Mouse (Mus musculus): ENCODE results near the gene Dennd6a. TPM values are rescaled to one million over a fixed set of nuclear protein-coding genes. Genes with fewer than 3 reads are reported as not detected.

The Dennd6a gene
- polyA plus RNA-seq, 1 experiment = 0.22 TPM

GRCm38 (mm10) chr14:26651901-26652300 lies 78.2 kb downstream of the Dennd6a start:
- no peak for TF ChIP-seq GATA1 (IDR thresholded peaks at IDR 0.05; ENCODE audit: low read length)
- no peak for TF ChIP-seq TAL1 (IDR thresholded peaks at IDR 0.05; ENCODE audit: low read length)
- H3K4me3 ChIP-seq (replicated peaks) = no peak overlapping the region
- peaks cover 73% of the 10 kb centered on the region for H3K36me3 ChIP-seq (ENCODE audit: control insufficient read depth)
- H3K27me3 ChIP-seq (ENCODE audit: control insufficient read depth) = no peaks in the 10 kb centered on the region
- H3K4me1 ChIP-seq (ENCODE audit: control insufficient read depth) = no peaks in the 10 kb centered on the region
- H3K9me3 ChIP-seq (ENCODE audit: control insufficient read depth, low read length) = no peaks in the 10 kb centered on the region

GRCm38 (mm10) chr14:26658178-26658577 lies 84.5 kb downstream of the Dennd6a start:
- Histone ChIP-seq H3K4me3 (replicated peaks) (no peak overlapping the region), H3K27me3 (ENCODE audit: control insufficient read depth) (no peaks in the 10 kb centered on the region), H3K9me3 (ENCODE audit: control insufficient read depth, low read length) (no peaks in the 10 kb centered on the region), H3K36me3 (ENCODE audit: control insufficient read depth) (peaks cover 82% of the 10 kb centered on the region), H3K4me1 (ENCODE audit: control insufficient read depth) (peaks cover 8% of the 10 kb centered on the region)
- TF ChIP-seq TAL1 (IDR thresholded peaks at IDR 0.05; ENCODE audit: low read length) (no peak), GATA1 (IDR thresholded peaks at IDR 0.05; ENCODE audit: low read length) (no peak)

GRCm38 (mm10) chr14:26660233-26660632 lies 86.6 kb downstream of the Dennd6a start:
- Histone ChIP-seq H3K4me1 (ENCODE audit: control insufficient read depth) (peaks cover 10% of the 10 kb centered on the region), H3K36me3 (ENCODE audit: control insufficient read depth) (peaks cover 86% of the 10 kb centered on the region), H3K9me3 (ENCODE audit: control insufficient read depth, low read length) (no peaks in the 10 kb centered on the region), H3K27me3 (ENCODE audit: control insufficient read depth) (no peaks in the 10 kb centered on the region), H3K4me3 (replicated peaks) (no peak overlapping the region)
- TF ChIP-seq TAL1 (IDR thresholded peaks at IDR 0.05; ENCODE audit: low read length) (no peak), GATA1 (IDR thresholded peaks at IDR 0.05; ENCODE audit: low read length) (no peak)

- TF ChIP-seq TAL1 (IDR thresholded peaks at IDR 0.05; ENCODE audit: low read length) (no peak), GATA1 (IDR thresholded peaks at IDR 0.05; ENCODE audit: low read length) (no peak)
- Histone ChIP-seq H3K9me3 (ENCODE audit: control insufficient read depth, low read length) (no peaks in the 10 kb centered on the region), H3K36me3 (ENCODE audit: control insufficient read depth) (peaks cover 89% of the 10 kb centered on the region), H3K4me1 (ENCODE audit: control insufficient read depth) (peaks cover 24% of the 10 kb centered on the region), H3K4me3 (replicated peaks) (no peak overlapping the region), H3K27me3 (ENCODE audit: control insufficient read depth) (no peaks in the 10 kb centered on the region)
Measured at GRCm38 (mm10) chr14:26662016-26662415, 88.4 kb downstream of the Dennd6a start.

- H3K36me3 ChIP-seq (ENCODE audit: control insufficient read depth) = peaks cover 87% of the 10 kb centered on the region
- H3K27me3 ChIP-seq (ENCODE audit: control insufficient read depth) = no peaks in the 10 kb centered on the region
- H3K4me1 ChIP-seq (ENCODE audit: control insufficient read depth) = peaks cover 28% of the 10 kb centered on the region
- H3K9me3 ChIP-seq (ENCODE audit: control insufficient read depth, low read length) = no peaks in the 10 kb centered on the region
- TF ChIP-seq GATA1 (IDR thresholded peaks at IDR 0.05; ENCODE audit: low read length) (no peak), TAL1 (IDR thresholded peaks at IDR 0.05; ENCODE audit: low read length) (no peak)
- H3K4me3 ChIP-seq (replicated peaks) = no peak overlapping the region
Measured at GRCm38 (mm10) chr14:26662488-26662887, 88.8 kb downstream of the Dennd6a start.

GRCm38 (mm10) chr14:26663851-26664250 lies 90.2 kb downstream of the Dennd6a start:
- TF ChIP-seq TAL1 (IDR thresholded peaks at IDR 0.05; ENCODE audit: low read length) (no peak), GATA1 (IDR thresholded peaks at IDR 0.05; ENCODE audit: low read length) (no peak)
- Histone ChIP-seq H3K9me3 (ENCODE audit: control insufficient read depth, low read length) (no peaks in the 10 kb centered on the region), H3K27me3 (ENCODE audit: control insufficient read depth) (no peaks in the 10 kb centered on the region), H3K4me1 (ENCODE audit: control insufficient read depth) (peaks cover 41% of the 10 kb centered on the region), H3K36me3 (ENCODE audit: control insufficient read depth) (peaks cover 74% of the 10 kb centered on the region), H3K4me3 (replicated peaks) (no peak overlapping the region)

- peaks cover 62% of the 10 kb centered on the region for H3K4me1 ChIP-seq (ENCODE audit: control insufficient read depth)
Measured at GRCm38 (mm10) chr14:26667991-26668370, 94.3 kb downstream of the Dennd6a start.

GRCm38 (mm10) chr14:26668371-26669291 lies 95.0 kb downstream of the Dennd6a start:
- no peak for TF ChIP-seq TAL1 (IDR thresholded peaks at IDR 0.05; ENCODE audit: low read length)
- TF ChIP-seq GATA1 (IDR thresholded peaks at IDR 0.05; ENCODE audit: low read length) = no peak
- Histone ChIP-seq H3K27me3 (ENCODE audit: control insufficient read depth) (no peaks in the 10 kb centered on the region), H3K4me3 (replicated peaks) (peak overlapping the region; percentile 85), H3K4me1 (ENCODE audit: control insufficient read depth) (peaks cover 60% of the 10 kb centered on the region), H3K9me3 (ENCODE audit: control insufficient read depth, low read length) (no peaks in the 10 kb centered on the region), H3K36me3 (ENCODE audit: control insufficient read depth) (peaks cover 36% of the 10 kb centered on the region)

More at GRCm38 (mm10) chr14:26667991-26668370, 94.3 kb downstream of the Dennd6a start:
- H3K9me3 ChIP-seq (ENCODE audit: control insufficient read depth, low read length) = no peaks in the 10 kb centered on the region
- no peak for TF ChIP-seq GATA1 (IDR thresholded peaks at IDR 0.05; ENCODE audit: low read length)
- no peak for TF ChIP-seq TAL1 (IDR thresholded peaks at IDR 0.05; ENCODE audit: low read length)
- H3K4me3 ChIP-seq (replicated peaks) = peak overlapping the region; percentile 85
- peaks cover 40% of the 10 kb centered on the region for H3K36me3 ChIP-seq (ENCODE audit: control insufficient read depth)
- H3K27me3 ChIP-seq (ENCODE audit: control insufficient read depth) = no peaks in the 10 kb centered on the region

GRCm38 (mm10) chr14:26669292-26670073 lies 95.8 kb downstream of the Dennd6a start, which contains the start of gene Pde12:
TSS of gene Pde12 (minus strand) at chr14:26669883.
- Histone ChIP-seq H3K9me3 (ENCODE audit: control insufficient read depth, low read length) (no peaks in the 10 kb centered on the region), H3K27me3 (ENCODE audit: control insufficient read depth) (no peaks in the 10 kb centered on the region), H3K36me3 (ENCODE audit: control insufficient read depth) (peaks cover 27% of the 10 kb centered on the region), H3K4me1 (ENCODE audit: control insufficient read depth) (peaks cover 68% of the 10 kb centered on the region), H3K4me3 (replicated peaks) (peak within 1 kb of the TSS; percentile 85)
- no peak for TF ChIP-seq GATA1 (IDR thresholded peaks at IDR 0.05; ENCODE audit: low read length)
- TF ChIP-seq TAL1 (IDR thresholded peaks at IDR 0.05; ENCODE audit: low read length) = no peak
